Mouse (Mus musculus) activated CD4-positive, CD25-positive, alpha-beta regulatory T cell, adult 4 months (primary cell): Measurements from ENCODE around the gene Dnm1. TPM values are rescaled to one million over a fixed set of nuclear protein-coding genes. Genes with fewer than 3 reads are reported as not detected.

Experiments
- ATAC-seq: one replicate; pipeline ENCODE4 v1.8.0; 2017
- polyA plus RNA-seq, 2 experiments: library from polyadenylated mRNA; unstranded; fragments of 100-300 nt; shearing (Covaris generic); gene quantifications; one replicate each; pipeline ENCODE4 v1.2.1; 2017

The Dnm1 gene
- polyA plus RNA-seq, 2 experiments from 2014 or later, result not detected

GRCm38 (mm10) chr2:32275823-32276222 lies 77.3 kb downstream of the Dnm1 start:
- ATAC-seq, result no peak

GRCm38 (mm10) chr2:32260635-32261034 lies 92.5 kb downstream of the Dnm1 start:
- peak; percentile 34 for ATAC-seq

- peak; percentile 93 for ATAC-seq
These were observed 93.3 kb downstream of the Dnm1 start, which contains the start of gene Uck1 for GRCm38 (mm10) chr2:32259657-32260417. Gene Uck1, minus strand, starts transcription at chr2:32260159.

GRCm38 (mm10) chr2:32258887-32259533 lies 94.1 kb downstream of the Dnm1 start:
- ATAC-seq, result no peak

Other genes with a start within 250 kb of the Dnm1 start
- gene Prrc2b, start 202.3 kb downstream of the Dnm1 start, polyA plus RNA-seq, result 10 to 100 TPM; 32.0 to 32.6 TPM
- gene Pomt1, start 116.7 kb downstream of the Dnm1 start, polyA plus RNA-seq, result 1 to 10 TPM; 2.5 to 3.8 TPM
- 10 to 100 TPM; 30.4 to 34.4 TPM for gene Uck1, start 93.2 kb downstream of the Dnm1 start, polyA plus RNA-seq
- 10 to 100 TPM; 14.9 to 18.3 TPM for gene Golga2, start 66.0 kb downstream of the Dnm1 start, polyA plus RNA-seq
- 100 to 1,000 TPM; 133 to 252 TPM for gene Swi5, start 65.3 kb downstream of the Dnm1 start, polyA plus RNA-seq
- gene Ciz1, start 1.0 kb downstream of the Dnm1 start, polyA plus RNA-seq, result 10 to 100 TPM; 38.8 to 51.6 TPM
- 10 to 100 TPM; 70.3 to 75.4 TPM for gene 1110008P14Rik, start 28.6 kb upstream of the Dnm1 start, polyA plus RNA-seq
- gene Lcn2, start 34.9 kb upstream of the Dnm1 start, polyA plus RNA-seq, result not detected
- gene Ptges2, start 42.6 kb upstream of the Dnm1 start, polyA plus RNA-seq, result 1 to 10 TPM; 1.0 to 1.6 TPM
- gene Naif1, start 97.1 kb upstream of the Dnm1 start, polyA plus RNA-seq, result 1 to 10 TPM; 5.2 TPM
- gene Slc25a25, start 98.1 kb upstream of the Dnm1 start, polyA plus RNA-seq, result 1 to 10 TPM; 3.3 to 4.0 TPM
- 10 to 100 TPM; 40.3 to 47.5 TPM for gene Fam102a, start 182.0 kb upstream of the Dnm1 start, polyA plus RNA-seq
- 100 to 1,000 TPM; 107 to 124 TPM for gene Dpm2, start 217.5 kb upstream of the Dnm1 start, polyA plus RNA-seq
- gene Pip5kl1, start 221.5 kb upstream of the Dnm1 start, polyA plus RNA-seq, result not detected
- not detected for gene 9430097D07Rik, start 222.3 kb upstream of the Dnm1 start, polyA plus RNA-seq
- gene St6galnac4, start 233.8 kb upstream of the Dnm1 start, polyA plus RNA-seq, result 10 to 100 TPM; 30.7 to 39.8 TPM
- gene St6galnac6, start 246.4 kb upstream of the Dnm1 start, polyA plus RNA-seq, result 1 to 10 TPM; 2.5 to 3.4 TPM